Mouse (Mus musculus): Measurements from ENCODE around the gene Cideb. TPM values are rescaled to one million over a fixed set of nuclear protein-coding genes. Genes with fewer than 3 reads are reported as not detected.
"Not testable (repeated sequence)": the region's sequence is repeated elsewhere in the genome, so short reads cannot be mapped to it uniquely, and the experiment has no call there.

Cideb gene
- polyA plus RNA-seq, 1 experiment, result 0.05 TPM

GRCm38 (mm10) chr14:55762001-55762821 is 4.0 kb upstream of the Cideb start:
- no peak overlapping the region for H3ac ChIP-seq (ENCODE audit: control insufficient read depth, insufficient read length, low read depth)
- H3K36me3 ChIP-seq (ENCODE audit: control insufficient read depth, insufficient read depth), result no peaks in the 10 kb centered on the region
- no peaks in the 10 kb centered on the region for H3K79me2 ChIP-seq (ENCODE audit: control insufficient read depth, insufficient read depth)
- no peaks in the 10 kb centered on the region for H3K79me3 ChIP-seq (ENCODE audit: low read depth)
- H3K27me3 ChIP-seq (ENCODE audit: control insufficient read depth, insufficient read depth, insufficient read length), result peaks cover 39% of the 10 kb centered on the region
- TF ChIP-seq FOSL1 (IDR thresholded peaks at IDR 0.05; ENCODE audit: insufficient read depth, low read length, poor library complexity, severe bottlenecking) (no peak), CTCF (IDR thresholded peaks at IDR 0.05; ENCODE audit: control insufficient read depth, insufficient read depth, insufficient read length) (no peak)
- H3K4me3 ChIP-seq (ENCODE audit: insufficient read depth, poor library complexity, severe bottlenecking), result no peak overlapping the region

GRCm38 (mm10) chr14:55761163-55761562 is 2.9 kb upstream of the Cideb start, which contains the start of gene Ltb4r2:
Gene Ltb4r2, plus strand, starts transcription at chr14:55761428.
- H3K79me2 ChIP-seq (ENCODE audit: control insufficient read depth, insufficient read depth), result no peaks in the 10 kb centered on the region
- H3K36me3 ChIP-seq (ENCODE audit: control insufficient read depth, insufficient read depth), result peaks cover 2% of the 10 kb centered on the region
- no peak within 1 kb of the TSS for H3K4me3 ChIP-seq (ENCODE audit: insufficient read depth, poor library complexity, severe bottlenecking)
- no peak within 1 kb of the TSS for H3ac ChIP-seq (ENCODE audit: control insufficient read depth, insufficient read length, low read depth)
- H3K79me3 ChIP-seq (ENCODE audit: low read depth), result no peaks in the 10 kb centered on the region
- H3K27me3 ChIP-seq (ENCODE audit: control insufficient read depth, insufficient read depth, insufficient read length), result peaks cover 33% of the 10 kb centered on the region
- TF ChIP-seq USF1 (IDR thresholded peaks at IDR 0.05; ENCODE audit: low read depth), result no peak
- no peak for TF ChIP-seq FOSL1 (IDR thresholded peaks at IDR 0.05; ENCODE audit: insufficient read depth, low read length, poor library complexity, severe bottlenecking)
- no peak for TF ChIP-seq CEBPB (IDR thresholded peaks at IDR 0.05; ENCODE audit: low read depth)
- TF ChIP-seq MYOD1 (IDR thresholded peaks at IDR 0.05; ENCODE audit: control insufficient read depth, insufficient read length, low read depth), result no peak
- no peak for TF ChIP-seq MAX (IDR thresholded peaks at IDR 0.05)
- no peak for TF ChIP-seq CTCF (IDR thresholded peaks at IDR 0.05; ENCODE audit: control insufficient read depth, insufficient read depth, insufficient read length)
- no peak for TF ChIP-seq MYOG (IDR thresholded peaks at IDR 0.05; ENCODE audit: control insufficient read depth, extremely low read depth, insufficient read length)

GRCm38 (mm10) chr14:55760156-55760555 is 1.9 kb upstream of the Cideb start:
- H3K79me3 ChIP-seq (ENCODE audit: low read depth), result not testable (repeated sequence)
- H3K36me3 ChIP-seq (ENCODE audit: control insufficient read depth, insufficient read depth), result peaks cover 10% of the 10 kb centered on the region

GRCm38 (mm10) chr14:55757566-55757965 is 692 bp downstream of the Cideb start:
- Histone ChIP-seq H3K36me3 (ENCODE audit: control insufficient read depth, insufficient read depth) (peaks cover 36% of the 10 kb centered on the region), H3K79me3 (ENCODE audit: low read depth) (no peaks in the 10 kb centered on the region), H3K79me2 (ENCODE audit: control insufficient read depth, insufficient read depth) (no peaks in the 10 kb centered on the region), H3K4me3 (ENCODE audit: insufficient read depth, poor library complexity, severe bottlenecking) (no peak overlapping the region), H3K27me3 (ENCODE audit: control insufficient read depth, insufficient read depth, insufficient read length) (peaks cover 14% of the 10 kb centered on the region), H3ac (ENCODE audit: control insufficient read depth, insufficient read length, low read depth) (no peak overlapping the region)
- TF ChIP-seq USF1 (IDR thresholded peaks at IDR 0.05; ENCODE audit: low read depth) (no peak), MYOD1 (IDR thresholded peaks at IDR 0.05; ENCODE audit: control insufficient read depth, insufficient read length, low read depth) (no peak), MAX (IDR thresholded peaks at IDR 0.05) (no peak), CTCF (IDR thresholded peaks at IDR 0.05; ENCODE audit: control insufficient read depth, insufficient read depth, insufficient read length) (no peak), FOSL1 (IDR thresholded peaks at IDR 0.05; ENCODE audit: insufficient read depth, low read length, poor library complexity, severe bottlenecking) (no peak), MYOG (IDR thresholded peaks at IDR 0.05; ENCODE audit: control insufficient read depth, extremely low read depth, insufficient read length) (no peak)

More at GRCm38 (mm10) chr14:55760156-55760555, 1.9 kb upstream of the Cideb start:
- TF ChIP-seq MAX (IDR thresholded peaks at IDR 0.05) (peak; percentile 29), CTCF (IDR thresholded peaks at IDR 0.05; ENCODE audit: control insufficient read depth, insufficient read depth, insufficient read length) (peak; percentile 65)
- peaks cover 26% of the 10 kb centered on the region for H3K27me3 ChIP-seq (ENCODE audit: control insufficient read depth, insufficient read depth, insufficient read length)
- not testable (repeated sequence) for H3ac ChIP-seq (ENCODE audit: control insufficient read depth, insufficient read length, low read depth); H3K4me3 ChIP-seq (ENCODE audit: insufficient read depth, poor library complexity, severe bottlenecking); H3K79me2 ChIP-seq (ENCODE audit: control insufficient read depth, insufficient read depth)

- H3ac ChIP-seq (ENCODE audit: control insufficient read depth, insufficient read length, low read depth), result no peak overlapping the region
- H3K36me3 ChIP-seq (ENCODE audit: control insufficient read depth, insufficient read depth), result peaks cover 51% of the 10 kb centered on the region
- H3K27me3 ChIP-seq (ENCODE audit: control insufficient read depth, insufficient read depth, insufficient read length), result no peaks in the 10 kb centered on the region
- peaks cover 19% of the 10 kb centered on the region for H3K79me3 ChIP-seq (ENCODE audit: low read depth)
- peaks cover 36% of the 10 kb centered on the region for H3K79me2 ChIP-seq (ENCODE audit: control insufficient read depth, insufficient read depth)
- TF ChIP-seq MAX (IDR thresholded peaks at IDR 0.05) (no peak), CEBPB (IDR thresholded peaks at IDR 0.05; ENCODE audit: low read depth) (no peak), MYOD1 (IDR thresholded peaks at IDR 0.05; ENCODE audit: control insufficient read depth, insufficient read length, low read depth) (no peak), MYOG (IDR thresholded peaks at IDR 0.05; ENCODE audit: control insufficient read depth, extremely low read depth, insufficient read length) (no peak), CTCF (IDR thresholded peaks at IDR 0.05; ENCODE audit: control insufficient read depth, insufficient read depth, insufficient read length) (no peak), USF1 (IDR thresholded peaks at IDR 0.05; ENCODE audit: low read depth) (no peak), FOSL1 (IDR thresholded peaks at IDR 0.05; ENCODE audit: insufficient read depth, low read length, poor library complexity, severe bottlenecking) (no peak)
- H3K4me3 ChIP-seq (ENCODE audit: insufficient read depth, poor library complexity, severe bottlenecking), result peak overlapping the region; percentile 79
Observed at GRCm38 (mm10) chr14:55747051-55747847, 11.0 kb downstream of the Cideb start.
